Mouse (Mus musculus): ENCODE measurements around the gene Unc13b. TPM values are rescaled to one million over a fixed set of nuclear protein-coding genes. Genes with fewer than 3 reads are reported as not detected.

Gene Unc13b
- total RNA-seq, 2 experiments from 2014 or later: 48.4 to 53.3 TPM

- DNase-seq (ENCODE audit: low spot score in 2 of 2): no peak
Observed at GRCm38 (mm10) chr4:43036356-43036755, 22.4 kb upstream of the Unc13b start.

GRCm38 (mm10) chr4:43037860-43038566, 20.7 kb upstream of the Unc13b start:
- DNase-seq (ENCODE audit: low spot score in 2 of 2): no peak

GRCm38 (mm10) chr4:43038567-43039495, 19.9 kb upstream of the Unc13b start:
- DNase-seq (ENCODE audit: low spot score in 2 of 2): peak; percentile 45 to 63

- no peak for DNase-seq (ENCODE audit: low spot score in 2 of 2)
Observed at GRCm38 (mm10) chr4:43039609-43040008, 19.1 kb upstream of the Unc13b start.

- DNase-seq (ENCODE audit: low spot score in 2 of 2): peak; percentile 89 to 97
Observed at GRCm38 (mm10) chr4:43040114-43040572, 18.6 kb upstream of the Unc13b start.

GRCm38 (mm10) chr4:43040881-43041547, 17.7 kb upstream of the Unc13b start:
- DNase-seq (ENCODE audit: low spot score in 2 of 2): no peak

- DNase-seq (ENCODE audit: low spot score in 2 of 2): peak; percentile 45 to 64
Observed at GRCm38 (mm10) chr4:43043644-43044357, 15.0 kb upstream of the Unc13b start.

GRCm38 (mm10) chr4:43044673-43045072, 14.1 kb upstream of the Unc13b start:
- DNase-seq (ENCODE audit: low spot score in 2 of 2): no peak

GRCm38 (mm10) chr4:43045285-43045658, 13.5 kb upstream of the Unc13b start:
- no peak for DNase-seq (ENCODE audit: low spot score in 2 of 2)

GRCm38 (mm10) chr4:43045659-43046302, 13.0 kb upstream of the Unc13b start, which contains the start of gene Fam214b:
Gene Fam214b (minus strand): TSS chr4:43046220.
- peak; percentile 91 to 98 for DNase-seq (ENCODE audit: low spot score in 2 of 2)

- DNase-seq (ENCODE audit: low spot score in 2 of 2): no peak
Observed at GRCm38 (mm10) chr4:43046607-43047006, 12.1 kb upstream of the Unc13b start.

GRCm38 (mm10) chr4:43047231-43047630, 11.5 kb upstream of the Unc13b start:
- DNase-seq (ENCODE audit: low spot score in 2 of 2): peak; percentile 70 to 92

- DNase-seq (ENCODE audit: low spot score in 2 of 2): no peak
Observed at GRCm38 (mm10) chr4:43052627-43053026, 6.1 kb upstream of the Unc13b start.

- no peak for DNase-seq (ENCODE audit: low spot score in 2 of 2)
Observed at GRCm38 (mm10) chr4:43057654-43058053, 1.1 kb upstream of the Unc13b start.

GRCm38 (mm10) chr4:43058392-43058752, 381 bp upstream of the Unc13b start:
- no peak for DNase-seq (ENCODE audit: low spot score in 2 of 2)

- no peak for DNase-seq (ENCODE audit: low spot score in 2 of 2)
Observed at GRCm38 (mm10) chr4:43059697-43060096, 944 bp downstream of the Unc13b start.

- DNase-seq (ENCODE audit: low spot score in 2 of 2): no peak
Observed at GRCm38 (mm10) chr4:43060286-43060685, 1.5 kb downstream of the Unc13b start.

GRCm38 (mm10) chr4:43065471-43065870, 6.7 kb downstream of the Unc13b start:
- no peak for DNase-seq (ENCODE audit: low spot score in 2 of 2)

GRCm38 (mm10) chr4:43074923-43075322, 16.2 kb downstream of the Unc13b start:
- no peak for DNase-seq (ENCODE audit: low spot score in 2 of 2)

- no peak for DNase-seq (ENCODE audit: low spot score in 2 of 2)
Observed at GRCm38 (mm10) chr4:43078071-43078718, 19.4 kb downstream of the Unc13b start.
